Mouse (Mus musculus) embryo, embryonic 11 days (tissue): Measurements from ENCODE around the gene Cpeb1.

ENCODE experiments used
- DNase-seq: peaks from one replicate; pipeline ENCODE4 v3.0.0-alpha.2; 2015

Gene Cpeb1

DNA sequence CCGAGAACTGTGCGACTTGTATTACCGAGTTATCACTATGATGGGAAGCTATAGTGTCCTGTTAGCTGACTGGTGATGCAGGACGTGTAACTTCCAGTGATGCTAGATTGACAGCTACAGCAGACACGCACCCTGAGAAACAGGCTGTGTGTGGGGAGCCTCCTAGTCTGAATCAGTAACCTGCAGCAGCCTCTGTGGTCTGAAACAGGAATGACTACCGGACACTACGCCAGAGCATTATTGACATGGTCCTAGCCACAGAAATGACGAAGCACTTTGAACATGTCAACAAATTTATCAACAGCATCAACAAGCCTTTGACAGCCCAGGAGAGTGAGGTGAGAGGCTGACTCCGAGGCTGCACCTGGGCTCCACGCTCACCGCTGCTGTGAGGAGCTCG is 129.2 kb downstream of the Cpeb1 start:
- no peak for DNase-seq

DNA sequence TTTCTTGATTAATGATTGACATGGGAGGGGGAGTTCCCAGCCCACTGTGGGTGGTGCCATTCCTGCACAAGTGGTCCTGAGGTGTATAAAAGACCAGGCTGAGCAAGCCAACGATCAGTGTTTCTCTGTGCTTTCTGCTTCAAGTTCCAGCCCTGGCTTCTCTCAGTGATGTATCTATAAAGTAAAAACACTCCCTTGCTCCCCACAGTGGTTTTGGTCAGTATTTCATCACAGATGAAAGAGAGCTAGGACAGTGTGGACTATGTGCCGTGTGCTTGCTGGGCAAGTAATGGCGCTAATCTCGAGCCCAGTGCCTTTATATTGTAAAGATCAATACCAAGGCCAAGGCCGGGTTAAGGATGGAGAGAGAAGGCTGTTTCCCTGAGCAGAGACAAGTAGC is 133.5 kb downstream of the Cpeb1 start:
- DNase-seq = no peak

GRCm38 (mm10) chr7:81319749-81320148 is 135.5 kb downstream of the Cpeb1 start:
- DNase-seq = no peak

- DNase-seq = no peak
Measured at GRCm38 (mm10) chr7:81315583-81315982, 139.7 kb downstream of the Cpeb1 start.

DNA sequence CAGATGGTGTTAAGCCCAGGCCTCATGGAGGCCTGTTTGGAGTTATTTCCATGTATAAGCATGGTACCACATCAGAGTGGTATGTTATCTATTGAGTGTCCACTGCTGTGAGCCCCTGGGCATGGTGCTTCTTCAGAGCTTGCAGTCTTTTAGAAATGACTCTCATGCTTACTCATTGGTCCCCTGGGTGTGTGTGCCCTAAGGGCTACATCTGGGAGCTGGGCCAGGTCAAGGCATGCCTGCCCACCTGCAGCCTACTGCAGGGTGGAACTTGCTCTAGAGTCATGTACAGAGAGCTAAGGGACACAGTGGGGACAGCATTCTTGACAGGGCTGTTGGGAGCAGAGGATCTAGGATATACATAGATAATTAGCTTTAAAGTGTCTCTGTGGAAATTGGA is 143.7 kb downstream of the Cpeb1 start:
- no peak for DNase-seq

DNA sequence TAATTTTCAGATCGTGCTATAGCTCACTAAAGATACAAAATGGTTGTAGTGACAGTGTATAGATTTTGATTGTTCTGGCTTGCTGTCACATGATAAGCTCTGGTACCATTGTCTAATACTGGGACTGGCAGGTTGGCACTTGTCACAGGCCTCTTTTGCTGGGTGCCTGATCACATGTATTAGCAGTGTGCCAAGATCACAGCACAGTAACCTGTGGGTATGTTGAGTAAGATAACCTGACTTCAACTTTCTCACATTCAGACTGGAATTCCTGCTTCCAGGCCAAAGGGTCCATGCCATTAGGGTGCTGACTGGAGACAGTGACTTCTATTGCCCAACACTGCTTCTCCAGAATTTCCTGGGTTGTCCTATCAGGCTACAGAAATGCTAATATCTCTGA is 144.1 kb downstream of the Cpeb1 start:
- no peak for DNase-seq

DNA sequence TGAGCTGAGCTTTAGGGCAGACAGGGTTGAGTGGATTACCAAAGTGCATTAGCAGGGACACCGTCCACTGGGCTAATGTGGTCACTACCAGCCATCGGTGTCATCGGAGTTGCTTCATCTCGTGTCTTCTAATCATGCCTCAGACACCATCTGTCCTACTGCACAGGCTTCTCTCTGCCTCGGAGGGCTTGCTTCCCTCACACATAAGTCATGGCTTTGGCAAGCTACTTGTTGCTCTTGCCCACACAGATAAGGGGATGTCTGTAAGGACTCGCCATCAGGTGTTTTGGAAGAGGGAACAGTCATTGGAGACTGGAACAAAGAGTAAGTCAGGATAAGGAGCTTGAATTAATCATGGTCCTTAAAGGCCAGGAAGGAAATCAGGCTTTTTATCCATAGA is 146.0 kb downstream of the Cpeb1 start:
- DNase-seq = no peak

GRCm38 (mm10) chr7:81307735-81308134 is 147.5 kb downstream of the Cpeb1 start:
- DNase-seq = no peak

DNA sequence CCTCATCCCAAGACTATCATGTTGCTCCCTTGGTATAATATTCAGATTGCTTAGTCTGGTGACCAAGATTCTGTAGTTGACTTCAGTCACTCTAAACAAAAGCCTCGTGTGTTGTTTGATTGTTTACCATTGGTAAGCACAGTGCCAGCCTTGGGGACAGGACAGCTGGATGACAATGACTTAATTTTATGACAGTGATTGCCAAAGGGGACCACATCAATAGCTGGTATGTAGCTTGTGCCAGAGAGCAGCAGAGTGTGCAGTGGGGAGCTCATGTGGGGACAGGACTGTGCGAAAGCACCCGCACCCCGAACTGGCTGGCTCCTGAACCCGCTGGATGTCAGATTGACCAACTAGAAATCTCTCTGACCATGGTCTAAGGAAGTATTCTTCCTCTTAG is 150.6 kb downstream of the Cpeb1 start:
- no peak for DNase-seq

GRCm38 (mm10) chr7:81304100-81304499 is 151.2 kb downstream of the Cpeb1 start:
- DNase-seq = no peak

DNA sequence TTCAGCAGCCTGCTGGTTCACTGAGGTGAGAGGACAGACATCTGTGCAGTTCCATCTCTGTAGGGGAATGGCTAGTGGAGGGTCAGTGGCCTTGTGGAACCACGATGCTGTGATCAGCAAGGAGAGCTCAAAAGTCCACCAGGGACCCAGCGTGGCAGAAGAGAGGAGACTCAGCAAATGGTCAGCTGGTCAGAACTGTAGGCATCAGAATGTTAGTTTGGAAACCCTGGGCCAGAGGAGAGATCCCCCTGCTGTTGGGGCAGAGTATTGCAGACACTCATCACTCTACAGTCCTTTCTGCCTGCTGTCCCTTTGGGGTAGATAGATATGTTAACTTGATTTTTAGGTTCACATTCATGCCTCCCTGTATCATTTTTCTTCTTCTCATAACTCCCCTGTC is 151.6 kb downstream of the Cpeb1 start:
- no peak for DNase-seq

DNA sequence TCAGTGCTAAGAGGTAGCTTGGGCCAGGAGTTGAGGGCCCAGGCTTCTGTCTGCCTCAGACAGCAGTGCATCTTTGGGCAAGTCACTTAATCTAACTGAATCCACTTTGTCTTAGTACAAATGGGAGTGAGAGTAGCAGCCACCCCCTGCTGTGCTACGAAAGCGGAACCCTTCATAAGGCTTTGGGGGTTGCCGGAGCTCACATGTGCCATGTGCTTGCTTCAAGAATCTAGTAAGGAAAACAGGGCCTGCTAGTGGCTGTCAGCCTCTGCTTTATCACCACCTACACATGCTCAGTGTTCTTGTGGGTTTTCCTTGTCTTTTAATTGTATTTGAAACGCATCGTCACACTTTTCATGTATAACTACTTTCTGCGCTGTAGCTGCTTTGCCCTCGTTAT is 153.9 kb downstream of the Cpeb1 start:
- peak; percentile 33 for DNase-seq

DNA sequence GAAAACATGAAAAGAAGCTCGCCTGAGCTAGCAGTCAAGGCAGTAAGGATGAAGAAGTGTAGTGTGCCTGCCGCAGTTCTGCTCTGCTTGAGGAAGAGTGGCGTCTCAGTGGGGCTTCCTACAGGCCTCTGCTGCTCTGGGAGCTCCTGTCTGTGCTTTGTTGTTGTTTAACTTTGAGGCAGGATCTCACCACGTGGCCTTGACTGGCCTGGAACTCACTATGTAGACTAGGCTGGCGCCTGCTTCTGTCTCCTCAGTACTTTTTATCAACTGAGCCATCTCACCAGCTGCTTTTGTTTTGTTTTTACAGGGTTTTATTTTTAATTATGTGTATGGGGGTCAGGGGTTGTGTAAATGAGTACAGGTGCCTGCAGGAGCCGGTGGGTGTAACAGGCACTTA is 157.1 kb downstream of the Cpeb1 start:
- peak; percentile 28 for DNase-seq
